Mouse (Mus musculus): Measurements from ENCODE around the gene Nfia.

GRCm38 (mm10) chr4:97838651-97839050 lies 66.1 kb downstream of the Nfia start:
- TF ChIP-seq CTCF (IDR thresholded peaks at IDR 0.05; ENCODE audit: borderline replicate concordance, insufficient read depth, low read depth, low read length) (no peak), POLR2A (IDR thresholded peaks at IDR 0.05; ENCODE audit: borderline replicate concordance, insufficient read depth, low read length) (no peak)
